Comparison of ENCODE assay signal across 30 mouse cellular contexts in the genomic region with DNA sequence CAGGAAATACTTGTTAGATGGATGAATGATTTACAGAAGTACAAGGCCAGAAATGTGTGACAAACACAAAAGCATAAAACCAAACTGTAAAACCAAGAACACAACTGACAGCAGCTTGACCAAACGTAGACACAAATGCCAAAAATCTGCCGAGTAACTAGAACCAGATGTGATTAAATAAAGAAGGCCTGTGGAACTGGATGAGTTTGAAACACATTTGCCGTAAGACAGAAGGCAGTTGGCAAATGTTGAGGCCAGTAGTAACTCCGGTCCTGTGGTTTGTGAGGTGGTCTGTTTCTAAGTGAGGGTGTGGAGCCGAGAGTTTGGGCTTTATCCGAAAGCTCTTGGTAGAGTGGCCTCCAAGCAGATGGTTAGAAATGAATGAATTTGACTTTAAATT. TPM values are rescaled to one million over a fixed set of nuclear protein-coding genes. Genes with fewer than 3 reads are reported as not detected.
DNase-seq lines count a peak whose midpoint lies in the region; ATAC-seq lines count a peak whose summit lies in the region.
"Had no signal": no experiment of that assay in that cellular context is flagged by ENCODE, and none has a peak within 500 bp of the region (broad histone marks: within the 10 kb centered on the region; RNA-seq: fewer than 3 reads in every experiment).

No protein-coding gene starts in this region.

- no peak overlapping the region for H3K27ac ChIP-seq in embryonic facial prominence, embryonic 11.5 days (replicated peaks; ENCODE audit: low read depth, low read length)
- no peak overlapping the region; the same call in 1 of the 2 replicates for H3K27ac ChIP-seq in embryonic facial prominence, embryonic 10.5 days (replicated peaks)
- no peak overlapping the region for H3K27ac ChIP-seq in forebrain, embryonic 13.5 days
- H3K27ac ChIP-seq: embryonic facial prominence, embryonic 15.5 days; hindbrain, embryonic 15.5 days; layer of hippocampus, adult 2 months; liver, embryonic 15.5 days; lung, embryonic 15.5 days; midbrain, embryonic 12.5 days; neural tube, embryonic 12.5 days had no signal

- no peaks in the 10 kb centered on the region for H3K36me3 ChIP-seq in embryonic facial prominence, embryonic 11.5 days (replicated peaks; ENCODE audit: control insufficient read depth, insufficient read depth, low read depth, low read length)
- H3K36me3 ChIP-seq in embryonic facial prominence, embryonic 10.5 days (replicated peaks), result peaks cover 82% of the 10 kb centered on the region
- H3K36me3 ChIP-seq in forebrain, embryonic 13.5 days (ENCODE audit: poor library complexity, severe bottlenecking), result peaks cover 58% of the 10 kb centered on the region

- no peaks in the 10 kb centered on the region for H3K27me3 ChIP-seq in embryonic facial prominence, embryonic 11.5 days (ENCODE audit: control insufficient read depth, insufficient read depth, low read length)
- H3K27me3 ChIP-seq in embryonic facial prominence, embryonic 10.5 days (replicated peaks; ENCODE audit: low read depth, poor library complexity, severe bottlenecking), result no peaks in the 10 kb centered on the region
- H3K27me3 ChIP-seq in forebrain, embryonic 13.5 days, result no peaks in the 10 kb centered on the region
- H3K27me3 ChIP-seq: embryonic facial prominence, embryonic 15.5 days; hindbrain, embryonic 15.5 days; liver, embryonic 15.5 days; lung, embryonic 15.5 days; midbrain, embryonic 12.5 days; neural tube, embryonic 12.5 days had no signal

- H3K9ac ChIP-seq in embryonic facial prominence, embryonic 11.5 days (replicated peaks; ENCODE audit: low read length), result no peak overlapping the region
- no peak overlapping the region for H3K9ac ChIP-seq in forebrain, embryonic 13.5 days
- H3K9ac ChIP-seq: embryonic facial prominence, embryonic 15.5 days; hindbrain, embryonic 15.5 days; liver, embryonic 15.5 days; lung, embryonic 15.5 days; midbrain, embryonic 12.5 days; neural tube, embryonic 12.5 days had no signal

- 45% methylated on average over 6 of the region's 6 CpGs for WGBS in embryonic facial prominence, embryonic 11.5 days
- 64% methylated on average over 6 of the region's 6 CpGs for WGBS in embryonic facial prominence, embryonic 10.5 days
- 93% methylated on average over 6 of the region's 6 CpGs for WGBS in forebrain, embryonic 13.5 days

- no peaks in the 10 kb centered on the region for H3K4me1 ChIP-seq in embryonic facial prominence, embryonic 11.5 days (ENCODE audit: control insufficient read depth, insufficient read depth, low read length)
- peaks cover 4% of the 10 kb centered on the region for H3K4me1 ChIP-seq in embryonic facial prominence, embryonic 10.5 days
- H3K4me1 ChIP-seq in forebrain, embryonic 13.5 days, result no peaks in the 10 kb centered on the region
- H3K4me1 ChIP-seq: hindbrain, embryonic 15.5 days; liver, embryonic 15.5 days; lung, embryonic 15.5 days; midbrain, embryonic 12.5 days; neural tube, embryonic 12.5 days had no signal

- peak; percentile 82 for DNase-seq in embryonic facial prominence, embryonic 11.5 days (ENCODE audit: low spot score)
- no peak for DNase-seq in embryonic facial prominence, embryonic 10.5 days (ENCODE audit: low spot score)
- peak; percentile 45 for DNase-seq in adipocyte (ENCODE audit: low spot score)
- peak; percentile 42 for DNase-seq in hindlimb bud, embryonic 11.5 days (ENCODE audit: extremely low spot score, low read depth, low spot score)
- no peak for DNase-seq in kidney, adult 11 months
- no peak for DNase-seq in adrenal gland, adult 18-20 months (ENCODE audit: low spot score in 2 of 2)
- DNase-seq: adrenal gland, postnatal 10 days; cerebellum, adult 11-12 months; cerebellum, adult 9-11 months; gastrocnemius, postnatal 25 days; heart, adult 11 months; heart, postnatal 4 days; kidney, adult 2 months; kidney, postnatal 36 days; left cerebral cortex, postnatal 4 days; right cerebral cortex, adult 18-20 months; spleen, adult 18-20 months; thymus, postnatal 25 days had no signal

- no peak overlapping the region for H3K4me3 ChIP-seq in embryonic facial prominence, embryonic 11.5 days (ENCODE audit: low read depth, low read length)
- H3K4me3 ChIP-seq in embryonic facial prominence, embryonic 10.5 days, result no peak overlapping the region
- H3K4me3 ChIP-seq in forebrain, embryonic 13.5 days, result no peak overlapping the region
- H3K4me3 ChIP-seq: embryonic facial prominence, embryonic 15.5 days; heart, embryonic 10.5 days; hindbrain, embryonic 15.5 days; layer of hippocampus, adult 2 months; liver, embryonic 15.5 days; lung, embryonic 15.5 days; midbrain, embryonic 12.5 days; myocyte; neural tube, embryonic 12.5 days had no signal

- no peak overlapping the region for H3K4me2 ChIP-seq in embryonic facial prominence, embryonic 11.5 days (ENCODE audit: low read depth, low read length)
- H3K4me2 ChIP-seq in forebrain, embryonic 13.5 days, result no peak overlapping the region
- H3K4me2 ChIP-seq: embryonic facial prominence, embryonic 15.5 days; hindbrain, embryonic 15.5 days; liver, embryonic 15.5 days; lung, embryonic 15.5 days; midbrain, embryonic 12.5 days; neural tube, embryonic 12.5 days had no signal

- no peak for ATAC-seq in embryonic facial prominence, embryonic 11.5 days (replicated peaks; ENCODE audit: insufficient number of reproducible peaks, low FRiP score, low TSS enrichment, low read depth)
- ATAC-seq in forebrain, embryonic 13.5 days, result no peak
- ATAC-seq: CD4-positive, CD25-positive, alpha-beta regulatory T cell, adult 4 months; forebrain, embryonic 14.5 days had no signal

- no peaks in the 10 kb centered on the region for H3K9me3 ChIP-seq in embryonic facial prominence, embryonic 11.5 days (replicated peaks; ENCODE audit: control insufficient read depth, low read length)
- H3K9me3 ChIP-seq in embryonic facial prominence, embryonic 10.5 days, result no peaks in the 10 kb centered on the region
- H3K9me3 ChIP-seq in forebrain, embryonic 13.5 days (replicated peaks), result no peaks in the 10 kb centered on the region
- H3K9me3 ChIP-seq: embryonic facial prominence, embryonic 15.5 days; heart, embryonic 10.5 days; hindbrain, embryonic 15.5 days; liver, embryonic 15.5 days; lung, embryonic 15.5 days; midbrain, embryonic 12.5 days; neural tube, embryonic 12.5 days had no signal

RNA-seq across cellular contexts. Expression of a gene that starts 32.1 kb away (rescaled TPM):
- polyA plus RNA-seq in embryonic facial prominence, embryonic 11.5 days (2014; fragmentation: Nextera tagmentation; extraction: Ambion mirVana), result 32.0 and 38.2 TPM in 2 replicates
- 49.6 and 53.7 TPM in 2 replicates for polyA plus RNA-seq in embryonic facial prominence, embryonic 10.5 days (2016; fragmentation: Nextera tagmentation; extraction: Ambion mirVana)
- 19.2 and 25.2 TPM in 2 replicates for polyA plus RNA-seq in forebrain, embryonic 13.5 days (2015; fragmentation: Nextera tagmentation; extraction: Ambion mirVana)
- total RNA-seq in adrenal gland, adult 18-20 months (2021), result 10 to 100 TPM; 52.5 to 75.2 TPM

RNA-seq across cellular contexts. Expression of a gene that starts 32.4 kb away (rescaled TPM):
- 139 and 151 TPM in 2 replicates for polyA plus RNA-seq in embryonic facial prominence, embryonic 11.5 days (2014; fragmentation: Nextera tagmentation; extraction: Ambion mirVana)
- polyA plus RNA-seq in embryonic facial prominence, embryonic 10.5 days (2016; fragmentation: Nextera tagmentation; extraction: Ambion mirVana), result 157 and 167 TPM in 2 replicates
- polyA plus RNA-seq in forebrain, embryonic 13.5 days (2015; fragmentation: Nextera tagmentation; extraction: Ambion mirVana), result 98.1 and 112 TPM in 2 replicates
- 10 to 100 TPM; 95.0 to 97.9 TPM for total RNA-seq in adrenal gland, adult 18-20 months (2021)

Comparison
In these comparisons a context has a peak if more than half of its experiments do, and no peak if none do; other contexts are left out.
1. DNase-seq: peak in embryonic facial prominence, embryonic 11.5 days (single experiment), adipocyte (single experiment) and hindlimb bud, embryonic 11.5 days (single experiment); none in embryonic facial prominence, embryonic 10.5 days (single experiment), kidney, adult 11 months (single experiment) and adrenal gland, adult 18-20 months (0 of 2).